Mouse (Mus musculus) CH12.LX (cell line): ENCODE measurements around the gene Tmx1.

ENCODE experiments used
- CTCF ChIP-seq, 2 experiments: IDR thresholded peaks in 1 of 2; conservative IDR thresholded peaks in 1 of 2; 2 replicates each; pipeline ENCODE4 v1.5.1; 2011 to 2012; ENCODE audit warnings: low read depth in 2 of 2, low read length in 2 of 2, improper control_type of control experiment in 1 of 2, inconsistent platforms in 1 of 2, mild to moderate bottlenecking in 1 of 2, moderate library complexity in 1 of 2
- ELF1 ChIP-seq: IDR thresholded peaks from 2 replicates; pipeline ENCODE4 v1.6.1; 2014; ENCODE audit warnings: low read depth, mild to moderate bottlenecking, inconsistent platforms, low read length, improper control_type of control experiment
- EP300 ChIP-seq: IDR thresholded peaks from 2 replicates; pipeline ENCODE4 v1.6.1; 2011; ENCODE audit warnings: low read length, improper control_type of control experiment
- GABPA ChIP-seq: IDR thresholded peaks from 2 replicates; pipeline ENCODE4 v1.6.1; 2012; ENCODE audit warnings: low read depth, low read length, improper control_type of control experiment, inconsistent platforms; ENCODE audit not compliant: insufficient replicate concordance
- MAX ChIP-seq: IDR thresholded peaks from 2 replicates; pipeline ENCODE4 v1.6.1; 2011; ENCODE audit warnings: low read length, improper control_type of control experiment
- NRF1 ChIP-seq: IDR thresholded peaks from 2 replicates; pipeline ENCODE4 v1.6.1; 2014; ENCODE audit warnings: low read depth, mild to moderate bottlenecking, inconsistent platforms, low read length, improper control_type of control experiment, moderate library complexity
- POLR2A ChIP-seq: IDR thresholded peaks from 2 replicates; pipeline ENCODE4 v1.6.1; 2011; ENCODE audit warnings: low read depth, mild to moderate bottlenecking, improper control_type of control experiment, low read length
- ZMIZ1 ChIP-seq: IDR thresholded peaks from 2 replicates; pipeline ENCODE4 v1.6.1; 2012; ENCODE audit warnings: low read depth, mild to moderate bottlenecking, inconsistent platforms, low read length, improper control_type of control experiment

- TF ChIP-seq ZMIZ1 = no peak
- no peak for TF ChIP-seq ELF1
- TF ChIP-seq CTCF (conservative IDR thresholded peaks at IDR 0.05 in 1 of 2, IDR thresholded peaks at IDR 0.05 in 1 of 2; ENCODE audit: low read depth in 2 of 2, low read length in 2 of 2) = peak; percentile 22 to 75
- TF ChIP-seq GABPA = no peak
- TF ChIP-seq EP300 = no peak
- no peak for TF ChIP-seq MAX
- no peak for TF ChIP-seq NRF1
- TF ChIP-seq POLR2A = no peak
These were observed 24.8 kb downstream of the Tmx1 start for GRCm38 (mm10) chr12:70477593-70478287.
